Mouse (Mus musculus) ovary, postnatal 14 days (tissue): ENCODE results near the gene Gm7361.
A peak's percentile ranks its signal among the peaks of the same experiment; 100 is the strongest.
"Not testable (repeated sequence)": the region's sequence is repeated elsewhere in the genome, so short reads cannot be mapped to it uniquely, and the experiment has no call there.

Source experiments
- DNase-seq: peaks from one replicate; pipeline ENCODE4 v3.0.0; 2022; ENCODE audit warnings: low spot score

Gm7361 gene

DNA sequence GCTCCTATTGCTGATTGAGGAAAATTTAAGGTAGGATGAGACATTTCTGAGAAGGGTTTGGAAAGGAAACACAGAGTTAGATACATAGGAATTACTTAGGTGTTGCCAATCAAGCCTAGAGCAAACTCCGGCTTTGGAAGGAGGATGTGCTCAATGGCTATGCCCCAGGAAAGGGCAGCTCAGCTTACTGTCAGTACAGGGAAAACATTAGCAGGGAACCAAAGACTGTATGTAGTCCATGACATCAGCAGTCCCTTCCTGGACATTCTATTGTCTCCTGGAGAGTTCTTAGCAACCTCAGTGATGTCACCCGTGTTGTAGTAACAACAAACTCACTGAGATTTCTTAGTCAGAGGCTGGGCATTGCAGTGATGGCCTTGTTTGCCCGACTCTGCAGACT, at the start of gene Gm7361:
Gm7361 (plus strand) TSS at position 301 of the 400 bp plus-strand sequence.
- DNase-seq: not testable (repeated sequence)

DNA sequence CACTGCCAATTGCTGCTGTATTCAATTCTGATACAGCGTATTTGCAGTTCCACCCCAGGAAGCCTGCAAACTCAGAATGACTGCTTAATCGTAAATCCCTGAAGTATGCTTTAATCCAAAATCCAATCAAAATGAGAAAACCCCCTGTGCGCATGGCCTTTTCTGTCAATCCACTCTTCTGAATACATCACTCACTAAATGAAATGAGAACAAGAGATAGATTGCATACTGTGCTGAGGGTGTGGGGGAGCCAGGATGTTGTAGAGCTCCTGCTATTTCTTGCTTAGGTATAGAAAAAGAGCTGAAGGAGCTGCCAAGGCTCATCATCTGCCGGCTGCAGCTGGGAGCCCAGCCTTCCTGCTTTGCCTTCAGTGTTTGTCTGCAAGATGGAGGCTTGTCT, 46.5 kb upstream of the Gm7361 start:
- DNase-seq: no peak

DNA sequence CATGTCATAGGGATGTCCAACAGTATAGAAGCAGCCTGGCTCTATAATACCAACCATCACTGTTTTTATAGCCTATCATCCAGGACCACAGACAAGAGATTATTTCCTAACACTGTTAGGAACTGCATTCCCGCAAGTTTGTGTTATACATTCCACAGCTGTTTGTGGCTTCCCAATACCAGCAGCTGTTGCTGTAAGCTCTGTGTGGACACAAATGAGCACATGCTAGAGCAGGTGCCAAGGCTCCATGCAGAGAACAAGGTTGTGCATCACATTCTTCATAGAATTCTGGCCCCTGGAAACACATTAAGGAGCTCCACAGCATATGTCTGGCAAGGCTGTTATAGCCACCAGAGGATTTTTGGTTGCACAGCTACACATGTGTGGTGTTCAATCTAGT, 35.4 kb upstream of the Gm7361 start:
- no peak for DNase-seq

DNA sequence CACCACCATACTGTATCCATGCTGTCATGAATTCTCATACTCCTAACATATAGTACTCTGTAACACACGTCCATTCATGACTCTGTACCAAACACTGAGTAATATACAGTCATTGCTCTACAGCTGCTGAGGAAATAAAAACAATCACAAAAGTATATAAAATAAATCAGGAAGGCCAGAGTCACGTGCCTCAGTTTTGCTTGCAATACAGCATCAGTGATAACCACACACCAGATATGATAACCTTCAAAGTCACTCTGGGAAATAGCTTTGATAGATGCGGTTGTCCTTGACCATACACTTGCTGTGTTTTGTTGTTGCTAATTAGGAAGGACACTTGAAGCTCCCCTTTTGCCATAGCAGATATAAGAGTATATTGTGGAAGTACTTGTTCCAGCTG, 9.2 kb downstream of the Gm7361 start:
- not testable (repeated sequence) for DNase-seq

DNA sequence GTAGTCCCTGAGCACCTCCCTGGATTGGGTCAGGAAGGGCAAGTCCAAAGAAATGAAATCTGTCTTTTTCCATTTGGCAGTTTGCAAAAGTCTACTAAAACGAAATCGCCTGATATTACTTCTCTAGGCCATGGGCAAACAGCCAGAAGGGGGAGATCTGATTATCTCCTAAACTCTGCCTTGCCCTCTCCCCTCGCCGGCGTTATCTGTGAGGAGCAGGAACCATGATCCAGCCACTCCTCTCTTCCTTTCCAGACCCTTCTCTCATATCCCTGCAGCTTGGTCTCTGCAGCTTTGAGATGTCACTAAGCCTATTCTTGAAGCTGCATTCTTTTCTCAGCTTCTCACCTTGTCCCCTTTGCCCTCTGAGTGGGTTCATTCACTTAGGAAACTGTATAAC, 22.9 kb downstream of the Gm7361 start:
- no peak for DNase-seq

DNA sequence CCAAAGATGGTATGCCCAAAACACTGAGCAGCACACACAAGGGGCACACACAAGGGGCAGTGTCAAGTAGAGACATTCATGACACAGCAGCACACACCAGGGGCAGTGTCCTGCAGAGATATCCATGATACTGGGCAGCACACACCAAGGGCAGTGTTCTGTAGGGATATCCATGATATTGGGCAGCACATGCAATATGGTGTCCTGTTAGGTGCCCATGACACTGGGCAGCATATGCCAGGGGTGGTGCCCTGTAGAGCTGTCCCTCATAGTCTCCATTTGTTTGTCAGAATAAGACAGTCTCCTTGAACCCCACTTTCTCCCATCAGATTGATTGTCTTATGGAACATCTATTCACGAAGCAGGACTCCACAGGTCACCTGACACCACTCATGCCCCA, 24.2 kb downstream of the Gm7361 start:
- no peak for DNase-seq

DNA sequence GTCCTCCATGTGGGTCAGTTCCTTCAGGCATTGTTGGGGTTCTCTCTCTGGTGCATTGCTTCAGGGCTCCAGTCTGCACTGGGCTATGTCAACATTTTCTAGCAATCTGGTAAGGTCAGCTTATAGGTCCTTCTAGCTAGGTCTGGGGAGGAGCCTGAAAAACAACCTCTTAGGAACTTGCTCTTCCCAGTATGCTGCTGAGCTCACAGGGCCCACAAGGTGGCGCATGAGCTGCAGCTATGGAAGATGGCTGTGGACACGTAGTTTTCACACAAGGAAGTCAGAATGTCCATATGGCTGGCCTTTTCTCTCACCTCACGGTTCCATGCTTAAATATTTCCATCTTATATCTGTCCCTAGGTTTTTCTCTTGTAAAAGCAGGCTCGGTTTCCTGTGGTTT, 24.8 kb downstream of the Gm7361 start:
- DNase-seq: peak; percentile 57

DNA sequence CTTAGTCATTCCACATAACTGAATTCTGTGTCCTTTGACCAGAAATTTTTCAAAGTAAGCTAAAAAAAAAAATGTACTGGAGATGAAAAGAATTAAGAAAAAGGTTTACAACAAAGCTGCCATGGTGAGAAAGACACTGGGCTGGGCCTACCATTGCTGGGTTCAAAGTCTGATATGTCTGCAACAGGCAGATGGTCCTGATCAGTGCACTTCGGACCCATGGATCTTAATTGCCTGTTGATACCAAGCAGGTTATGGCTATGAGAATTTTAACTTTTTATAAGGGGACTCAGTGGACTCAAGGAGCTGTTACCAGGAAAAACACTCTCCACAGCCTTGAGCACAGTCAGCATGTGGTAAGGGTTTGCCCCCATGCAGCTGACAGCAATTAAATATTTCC, 25.9 kb downstream of the Gm7361 start:
- DNase-seq: no peak

DNA sequence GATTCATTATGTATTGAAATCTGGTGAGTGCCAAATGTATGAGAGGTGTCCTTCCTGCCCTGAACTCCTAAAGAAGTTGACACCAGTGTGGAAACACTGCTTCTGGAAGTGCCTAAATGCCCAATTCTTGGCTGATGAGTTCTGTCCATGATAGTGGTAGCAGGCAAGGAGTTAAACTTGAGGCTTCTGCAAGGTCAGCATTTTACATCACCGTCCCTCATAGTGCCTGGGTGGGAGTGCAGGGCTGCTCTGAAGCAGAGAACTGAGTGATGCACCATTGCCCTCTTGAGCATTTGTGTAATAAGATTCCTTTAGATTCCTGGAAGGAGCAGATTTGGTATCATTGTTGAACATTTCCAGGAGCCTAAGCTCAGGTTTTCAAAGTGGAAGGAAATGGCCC, 34.1 kb downstream of the Gm7361 start:
- no peak for DNase-seq

DNA sequence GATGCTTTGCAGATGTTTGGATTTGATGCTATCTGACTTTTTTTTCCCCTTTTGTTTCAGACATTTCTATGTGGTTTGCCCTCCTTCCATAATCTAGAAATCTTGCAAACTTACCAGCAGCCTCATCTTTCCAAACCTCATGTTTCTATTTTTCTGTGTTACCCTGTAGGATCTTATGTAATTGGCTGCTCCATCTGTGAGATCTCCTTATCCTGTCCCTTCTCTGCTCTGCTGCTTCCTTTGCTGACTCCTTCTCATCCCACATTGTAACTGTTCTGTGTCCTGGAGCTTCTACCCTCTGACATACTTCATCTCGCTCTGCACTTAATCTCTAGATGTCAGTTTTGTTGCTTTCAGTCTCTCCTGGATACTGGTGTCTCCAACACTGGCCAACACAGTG, 35.8 kb downstream of the Gm7361 start:
- DNase-seq: no peak
